Mouse (Mus musculus): Measurements from ENCODE around the gene Cct7.

- no peak for TF ChIP-seq TCF3 (IDR thresholded peaks at IDR 0.05; ENCODE audit: insufficient read length, low read depth)
- TF ChIP-seq POLR2A (IDR thresholded peaks at IDR 0.05; ENCODE audit: insufficient read length, low read depth) = no peak
- TF ChIP-seq MYOG (IDR thresholded peaks at IDR 0.05; ENCODE audit: control insufficient read depth in 1 of 3, insufficient read depth in 1 of 3, insufficient read length in 2 of 3, low read depth in 2 of 3) = no peak
- TF ChIP-seq USF1 (IDR thresholded peaks at IDR 0.05; ENCODE audit: low read depth) = no peak
- no peak for TF ChIP-seq REST (IDR thresholded peaks at IDR 0.05; ENCODE audit: insufficient read depth, insufficient read length)
- TF ChIP-seq CEBPB (IDR thresholded peaks at IDR 0.05; ENCODE audit: insufficient read depth, poor library complexity, severe bottlenecking) = no peak
- TF ChIP-seq SRF (IDR thresholded peaks at IDR 0.05; ENCODE audit: control insufficient read depth, insufficient read length, low read depth) = no peak
- no peak for TF ChIP-seq MAX (IDR thresholded peaks at IDR 0.05; ENCODE audit: low read depth)
Observed at GRCm38 (mm10) chr6:85488510-85488909, 37.2 kb downstream of the Cct7 start.

Measured in myocyte (in vitro differentiated cells).